Mouse (Mus musculus): ENCODE measurements at regions not wholly inside any gene's neighbourhood (a gene's known extent, or its start where the extent isn't known, plus 50 kb on each side); places are given as distances from the start of the nearest gene placed in this dataset.

GRCm38 (mm10) chr11:111280769-111281168, 214.8 kb downstream of the Kcnj2 start:
- intact Hi-C loops (cut with DNase I), result no loop called here

- intact Hi-C loops (cut with DNase I), result no loop called here
These were observed 215.5 kb downstream of the Kcnj2 start for GRCm38 (mm10) chr11:111281237-111282160.

GRCm38 (mm10) chr11:111282283-111282682, 216.3 kb downstream of the Kcnj2 start:
- intact Hi-C loops (cut with DNase I), result no loop called here

GRCm38 (mm10) chr11:111290537-111290936, 224.6 kb downstream of the Kcnj2 start:
- intact Hi-C loops (cut with DNase I), result no loop called here

GRCm38 (mm10) chr11:111296309-111296721, 230.4 kb downstream of the Kcnj2 start:
- intact Hi-C loops (cut with DNase I), result no loop called here

- intact Hi-C loops (cut with DNase I), result no loop called here
These were observed 246.8 kb downstream of the Kcnj2 start for GRCm38 (mm10) chr11:111312802-111313201.

GRCm38 (mm10) chr11:111313566-111313965, 247.6 kb downstream of the Kcnj2 start:
- intact Hi-C loops (cut with DNase I), result no loop called here

- intact Hi-C loops (cut with DNase I), result no loop called here
These were observed 255.6 kb downstream of the Kcnj2 start for GRCm38 (mm10) chr11:111321576-111321975.

GRCm38 (mm10) chr11:111324453-111325010, 258.6 kb downstream of the Kcnj2 start:
- intact Hi-C loops (cut with DNase I), result no loop called here

- intact Hi-C loops (cut with DNase I), result no loop called here
These were observed 261.0 kb downstream of the Kcnj2 start for GRCm38 (mm10) chr11:111326915-111327314.

- intact Hi-C loops (cut with DNase I), result no loop called here
These were observed 262.3 kb downstream of the Kcnj2 start for GRCm38 (mm10) chr11:111328258-111328657.

GRCm38 (mm10) chr11:111331592-111331991, 265.6 kb downstream of the Kcnj2 start:
- intact Hi-C loops (cut with DNase I), result no loop called here

- intact Hi-C loops (cut with DNase I), result no loop called here
These were observed 267.1 kb downstream of the Kcnj2 start for GRCm38 (mm10) chr11:111333021-111333420.

- intact Hi-C loops (cut with DNase I), result no loop called here
These were observed 281.6 kb downstream of the Kcnj2 start for GRCm38 (mm10) chr11:111347562-111347961.

GRCm38 (mm10) chr11:111350028-111350427, 284.1 kb downstream of the Kcnj2 start:
- intact Hi-C loops (cut with DNase I), result no loop called here

GRCm38 (mm10) chr11:111363363-111363762, 297.4 kb downstream of the Kcnj2 start:
- intact Hi-C loops (cut with DNase I), result no loop called here

- intact Hi-C loops (cut with DNase I), result no loop called here
These were observed 311.2 kb downstream of the Kcnj2 start for GRCm38 (mm10) chr11:111377165-111377564.

GRCm38 (mm10) chr11:111379842-111380241, 313.9 kb downstream of the Kcnj2 start:
- intact Hi-C loops (cut with DNase I), result no loop called here

GRCm38 (mm10) chr11:111398706-111399105, 332.7 kb downstream of the Kcnj2 start:
- intact Hi-C loops (cut with DNase I), result no loop called here

GRCm38 (mm10) chr11:111409266-111409665, 343.3 kb downstream of the Kcnj2 start:
- intact Hi-C loops (cut with DNase I), result no loop called here

- intact Hi-C loops (cut with DNase I), result no loop called here
These were observed 358.9 kb downstream of the Kcnj2 start for GRCm38 (mm10) chr11:111424871-111425270.

- intact Hi-C loops (cut with DNase I), result no loop called here
These were observed 360.8 kb downstream of the Kcnj2 start for GRCm38 (mm10) chr11:111426715-111427114.

GRCm38 (mm10) chr11:111442257-111442656, 376.3 kb downstream of the Kcnj2 start:
- intact Hi-C loops (cut with DNase I), result loop anchor here (10.0 kb wide), 2 partner anchors 907 to 937 kb away; no protein-coding TSS in a partner anchor
